Mouse (Mus musculus): ENCODE measurements around the gene AC124502.3. TPM values are rescaled to one million over a fixed set of nuclear protein-coding genes. Genes with fewer than 3 reads are reported as not detected.
A peak's percentile ranks its signal among the peaks of the same experiment; 100 is the strongest.
"Not testable (repeated sequence)": the region's sequence is repeated elsewhere in the genome, so short reads cannot be mapped to it uniquely, and the experiment has no call there.

Gene AC124502.3
- polyA plus RNA-seq, 1 experiment, result 5.4 TPM

DNA sequence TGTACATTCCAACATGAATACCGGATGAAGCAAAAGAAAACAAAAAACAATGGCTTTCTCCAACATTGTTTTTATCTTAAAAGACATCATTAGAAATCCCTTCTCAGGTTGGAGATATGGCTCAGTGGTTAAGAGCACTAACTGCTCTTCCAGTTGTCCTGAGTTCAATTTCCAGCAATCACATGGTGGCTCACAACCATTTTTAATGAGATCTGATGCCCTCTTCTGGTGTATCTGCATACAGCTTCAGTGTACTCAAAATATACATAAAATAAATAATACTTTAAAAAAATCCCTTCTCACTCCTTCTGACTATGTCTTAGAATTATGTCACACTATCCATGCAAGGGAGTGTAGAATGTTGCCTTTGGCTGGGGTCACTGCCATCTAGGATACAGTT is 40.6 kb downstream of the AC124502.3 start:
- no peak for DNase-seq (ENCODE audit: extremely low spot score in 1 of 2, low spot score in 1 of 2)

DNA sequence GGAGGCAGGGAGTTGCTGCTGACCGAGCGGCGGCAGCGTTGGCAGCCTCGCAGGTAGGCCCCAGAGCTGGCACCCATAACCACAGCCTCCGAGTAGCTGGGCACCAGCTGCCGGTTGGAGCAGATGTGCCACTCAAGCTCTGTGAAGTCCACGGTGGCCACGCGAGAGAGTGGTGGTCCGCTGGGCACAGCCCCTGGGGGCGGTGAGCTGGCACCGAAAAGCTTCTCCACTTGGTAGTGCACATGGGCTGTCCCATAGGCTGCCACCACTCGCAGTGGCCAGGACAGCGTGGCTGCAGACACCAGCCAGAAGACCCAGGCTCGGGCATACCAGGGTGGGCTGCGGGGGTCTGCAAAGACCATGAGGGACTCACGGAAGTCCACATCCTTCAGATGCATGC is 43.3 kb downstream of the AC124502.3 start:
- DNase-seq (ENCODE audit: extremely low spot score in 1 of 2, low spot score in 1 of 2), result no peak

DNA sequence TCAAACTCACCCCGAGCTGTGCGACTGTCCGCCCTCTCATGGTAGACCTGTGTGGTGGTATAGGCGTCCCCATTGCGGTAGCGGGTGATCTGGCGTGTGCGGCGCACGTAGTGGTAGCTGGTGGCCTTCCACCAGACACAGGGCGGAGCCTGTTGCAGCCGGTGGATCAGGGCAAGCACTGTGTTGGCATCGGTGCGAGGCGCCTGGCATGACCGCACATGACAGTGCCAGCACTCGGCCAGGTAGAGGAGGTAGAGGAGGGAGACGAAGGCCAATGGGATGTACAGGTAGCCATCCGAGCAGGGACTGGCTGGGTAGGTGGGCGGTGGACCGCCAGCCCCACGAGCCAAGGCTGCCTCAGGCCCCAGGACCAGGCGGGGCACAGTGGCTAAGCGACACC is 43.9 kb downstream of the AC124502.3 start:
- no peak for DNase-seq (ENCODE audit: extremely low spot score in 1 of 2, low spot score in 1 of 2)

DNA sequence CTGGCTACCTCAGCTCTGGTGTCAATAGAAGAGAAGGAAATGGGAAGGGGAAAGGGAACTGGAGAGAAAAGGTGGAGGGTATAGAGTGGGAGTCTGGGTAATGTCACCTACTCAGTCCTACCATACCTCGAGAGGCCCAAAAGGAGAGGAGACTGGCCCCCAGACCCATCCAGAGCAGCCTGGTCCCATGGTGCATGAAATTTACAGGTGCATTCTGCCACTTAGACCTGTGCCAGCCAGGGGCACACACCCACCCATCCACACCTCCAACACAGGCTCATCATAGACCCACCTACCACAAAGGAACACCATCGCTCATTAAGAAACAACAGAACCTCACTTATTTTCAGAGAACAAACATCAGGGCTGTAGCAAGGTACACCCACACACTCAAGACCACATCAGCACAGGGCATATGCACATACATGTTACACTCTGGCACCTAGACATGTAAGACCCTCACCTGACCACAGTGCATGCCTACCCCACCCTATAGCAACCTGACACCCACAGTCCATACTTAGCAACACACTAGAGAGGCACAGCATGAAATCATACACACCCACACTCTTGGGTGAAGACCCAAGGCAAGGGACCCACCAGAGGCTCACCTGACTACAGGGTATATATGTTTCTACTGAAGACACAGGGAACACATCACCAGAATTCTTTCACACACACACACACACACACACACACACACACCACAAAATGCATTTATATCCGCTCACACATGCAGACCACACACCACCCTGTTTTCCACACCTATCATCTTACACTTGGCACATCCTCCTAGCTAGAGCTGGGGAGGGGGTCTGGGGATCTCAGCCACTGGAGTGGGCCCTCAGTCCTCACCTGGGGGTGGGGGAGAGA is 45.5 kb downstream of the AC124502.3 start:
- no peak for DNase-seq (ENCODE audit: extremely low spot score in 1 of 2, low spot score in 1 of 2)

DNA sequence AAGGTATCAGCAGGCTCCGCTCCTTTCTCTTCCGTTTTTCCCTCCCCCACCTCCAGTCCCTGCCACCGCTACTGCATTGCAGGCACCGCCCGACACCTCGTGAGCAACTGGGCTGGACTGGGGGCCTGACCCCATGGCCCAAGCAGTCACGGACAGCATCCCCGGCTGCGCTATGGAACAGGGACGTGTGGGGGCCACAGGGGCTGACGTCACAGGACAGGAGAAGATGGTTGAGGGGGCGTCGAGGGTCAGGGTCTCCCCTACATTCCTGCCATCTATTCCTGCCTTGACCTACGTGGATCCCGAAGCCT is 46.1 kb downstream of the AC124502.3 start:
- no peak for DNase-seq (ENCODE audit: extremely low spot score in 1 of 2, low spot score in 1 of 2)

DNA sequence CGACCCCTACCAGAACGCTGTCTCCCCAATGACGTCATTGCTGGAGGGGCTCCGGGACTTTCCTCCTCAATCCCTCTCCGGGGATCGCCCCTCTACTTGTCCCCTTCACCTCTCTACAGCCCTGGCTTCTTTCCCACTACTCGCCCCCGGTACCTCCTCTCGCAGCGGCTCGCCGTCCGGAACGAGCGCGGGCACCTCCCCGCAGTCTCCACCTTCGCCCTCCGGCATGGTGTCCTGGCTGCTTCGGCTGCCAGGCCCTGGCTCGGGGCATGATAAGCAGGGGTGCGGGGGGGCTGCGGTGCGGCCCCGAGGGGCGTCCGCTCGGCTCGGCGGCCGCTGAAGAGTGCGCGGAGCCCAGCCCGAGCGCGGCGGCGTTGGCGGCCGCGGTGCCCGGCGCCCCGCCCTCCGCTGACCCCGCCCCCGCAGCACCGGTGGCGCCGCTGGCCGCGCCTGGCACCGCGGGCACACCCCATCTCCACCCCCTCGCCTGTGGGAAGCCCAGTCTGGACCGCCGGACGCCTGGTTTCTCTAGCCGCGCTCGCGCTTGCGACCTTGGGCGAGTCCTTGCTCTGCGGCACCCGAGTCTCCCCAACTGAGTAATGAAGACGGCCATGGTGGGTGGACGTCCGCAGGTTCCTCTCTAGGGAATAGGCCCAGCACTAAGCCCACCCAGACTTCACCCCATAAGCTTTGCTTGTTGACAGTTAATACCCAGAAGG is 46.6 kb downstream of the AC124502.3 start, which contains the start of gene Tmem151a:
TSS of gene Tmem151a (minus strand) at position 387 of the 719 bp plus-strand sequence.
- no peak for DNase-seq (ENCODE audit: extremely low spot score in 1 of 2, low spot score in 1 of 2)

DNA sequence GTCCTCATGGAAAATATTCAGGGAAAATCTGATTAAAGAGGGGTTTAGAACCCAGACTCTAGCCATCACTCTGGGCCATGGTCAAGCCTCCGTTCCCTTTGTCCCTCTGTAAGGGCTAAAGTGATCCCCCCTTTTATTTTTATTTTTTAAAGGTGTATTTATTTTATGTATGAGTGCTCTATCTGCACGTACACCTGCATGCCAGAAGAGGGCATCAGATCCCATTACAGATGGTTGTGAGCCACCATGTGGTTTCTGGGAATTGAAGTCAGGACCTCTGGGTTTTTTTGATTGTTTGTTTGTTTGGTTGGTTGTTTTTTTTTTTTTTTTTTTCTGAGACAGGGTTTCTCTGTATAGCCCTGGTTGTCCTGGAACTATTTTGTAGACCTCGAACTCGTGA is 47.8 kb downstream of the AC124502.3 start:
- DNase-seq (ENCODE audit: extremely low spot score in 1 of 2, low spot score in 1 of 2), result not testable (repeated sequence)

DNA sequence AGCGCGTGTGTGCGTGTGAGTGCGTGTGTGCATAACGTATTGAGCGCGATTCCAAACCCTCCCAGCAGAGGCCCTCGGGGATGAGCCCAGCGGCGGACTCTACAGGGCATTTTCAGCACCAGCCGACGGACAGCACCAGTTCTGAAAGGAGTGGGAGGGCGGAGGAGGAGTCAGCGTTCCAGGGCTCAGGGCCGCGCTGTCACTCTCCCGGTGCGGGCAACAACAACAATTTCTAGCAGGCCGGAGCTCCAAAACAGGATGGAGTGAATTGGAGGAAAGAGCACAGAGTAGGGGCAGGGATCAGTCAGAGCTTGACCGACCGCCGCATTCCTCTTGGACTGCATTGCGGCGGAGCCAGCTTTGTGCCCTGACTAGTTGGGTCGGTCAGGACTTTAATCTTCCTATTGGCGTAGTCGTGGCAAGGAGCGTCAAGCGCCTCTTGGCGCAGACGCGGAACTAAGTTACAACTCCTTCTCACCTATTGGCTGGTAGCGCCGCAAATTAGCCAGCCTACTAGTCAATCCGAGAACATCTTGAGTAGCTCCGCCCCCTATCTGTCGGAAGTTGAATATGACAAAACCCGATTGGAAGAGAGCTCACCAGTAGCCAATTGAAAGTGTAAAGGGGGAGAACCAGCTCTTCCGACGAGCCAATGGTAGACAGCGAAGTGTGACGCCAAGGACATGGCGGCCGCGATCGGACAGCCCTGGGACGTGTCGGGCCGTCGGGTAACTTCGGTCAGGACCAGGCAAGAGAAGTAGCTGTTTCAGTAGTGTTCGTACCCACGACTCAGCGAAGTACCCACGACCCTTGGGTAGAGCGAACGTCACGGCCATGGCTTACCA is 49.4 kb downstream of the AC124502.3 start, which contains the start of gene Yif1a:
TSS of gene Yif1a (plus strand) at position 655 of the 845 bp plus-strand sequence.
- DNase-seq (ENCODE audit: extremely low spot score in 1 of 2, low spot score in 1 of 2), result peak; percentile 98 to 99

DNA sequence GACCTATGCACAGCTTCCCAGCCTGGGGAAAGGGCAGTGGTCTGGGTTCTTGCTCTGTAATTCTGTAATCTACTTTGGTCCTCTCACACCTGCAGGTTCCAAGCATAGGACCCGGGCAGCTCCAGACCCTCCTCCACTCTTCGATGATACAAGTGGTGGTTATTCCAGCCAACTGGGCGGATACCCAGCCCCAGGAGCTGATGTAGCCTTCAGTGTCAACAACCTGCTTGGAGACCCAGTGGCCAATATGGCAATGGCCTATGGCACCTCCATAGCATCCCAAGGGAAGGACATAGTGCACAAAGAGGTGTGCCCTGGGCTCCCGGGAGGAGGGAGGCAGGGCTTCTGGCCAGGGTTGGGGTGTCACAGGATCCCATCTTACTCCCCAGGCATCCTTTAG is 50.6 kb downstream of the AC124502.3 start:
- DNase-seq (ENCODE audit: extremely low spot score in 1 of 2, low spot score in 1 of 2), result no peak

DNA sequence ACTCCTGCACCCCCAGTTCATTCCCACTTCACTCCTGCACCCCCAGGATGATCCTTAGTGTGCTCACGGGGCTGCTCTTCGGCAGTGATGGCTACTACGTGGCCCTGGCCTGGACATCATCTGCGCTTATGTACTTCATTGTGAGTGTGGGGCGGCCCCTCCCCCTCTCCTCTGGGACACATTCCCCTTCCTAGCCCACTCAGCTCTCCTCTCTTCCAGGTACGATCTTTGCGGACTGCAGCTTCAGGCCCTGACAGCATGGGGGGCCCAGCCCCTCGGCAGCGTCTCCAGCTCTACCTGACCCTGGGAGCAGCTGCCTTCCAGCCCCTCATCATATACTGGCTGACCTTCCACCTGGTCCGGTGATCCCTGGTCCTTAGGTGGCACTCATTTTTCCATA is 53.4 kb downstream of the AC124502.3 start:
- no peak for DNase-seq (ENCODE audit: extremely low spot score in 1 of 2, low spot score in 1 of 2)

DNA sequence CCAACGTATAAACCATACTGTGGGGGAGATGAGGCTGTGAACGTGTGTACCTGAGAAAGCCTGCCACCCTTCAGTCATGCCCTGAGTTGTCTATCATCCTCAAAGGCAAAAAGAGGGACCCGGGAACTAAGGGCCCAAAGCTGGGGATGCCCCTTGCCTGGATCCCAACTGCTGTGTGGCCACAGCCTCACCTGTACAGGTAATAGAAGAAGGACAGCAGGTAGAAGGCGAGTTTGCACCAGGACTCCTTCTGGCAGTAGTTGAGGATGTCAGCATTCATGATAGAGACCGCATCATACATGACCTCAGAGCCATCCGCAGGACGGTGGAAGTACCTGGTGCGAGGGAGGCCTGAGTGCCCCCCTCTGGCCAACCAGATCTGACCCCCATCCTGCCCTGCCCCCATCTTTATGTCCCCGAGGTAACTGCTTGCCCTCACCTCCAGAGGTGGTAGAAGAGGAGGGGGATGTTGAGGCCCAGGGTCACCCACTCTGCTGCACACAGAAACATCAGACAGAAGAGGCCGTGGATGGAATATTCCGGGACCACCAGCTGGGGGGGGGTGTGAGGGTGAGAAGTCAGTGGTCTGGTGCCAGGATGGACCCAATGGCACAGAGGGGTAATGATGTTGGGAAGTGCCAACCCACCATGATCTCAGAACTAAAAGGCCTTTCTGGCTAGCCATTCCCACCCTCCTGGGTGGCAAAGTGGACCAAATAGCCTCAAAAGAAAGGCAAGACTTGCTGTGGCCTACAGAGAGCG is 55.0 kb downstream of the AC124502.3 start:
- no peak for DNase-seq (ENCODE audit: extremely low spot score in 1 of 2, low spot score in 1 of 2)

DNA sequence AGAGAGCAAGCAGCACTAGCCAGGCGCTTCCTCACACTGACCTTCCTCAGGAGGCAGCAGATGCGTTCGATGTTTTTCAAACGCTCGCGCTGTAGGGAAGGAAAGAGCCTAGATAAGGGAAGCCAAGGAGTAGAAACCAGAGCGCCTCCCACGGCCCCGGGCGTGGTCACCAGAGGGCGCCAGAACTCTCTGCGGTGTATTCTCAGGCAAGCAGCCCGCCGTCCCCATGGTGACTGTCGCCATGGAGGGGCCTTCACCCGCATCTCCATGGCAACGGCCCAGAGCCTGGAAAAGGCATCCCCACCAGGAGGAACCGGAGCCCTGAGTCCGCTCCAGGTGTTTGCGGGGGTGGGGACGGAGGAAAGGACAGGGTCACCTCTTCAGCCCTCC is 55.5 kb downstream of the AC124502.3 start:
- DNase-seq (ENCODE audit: extremely low spot score in 1 of 2, low spot score in 1 of 2), result peak; percentile 97 to 99

DNA sequence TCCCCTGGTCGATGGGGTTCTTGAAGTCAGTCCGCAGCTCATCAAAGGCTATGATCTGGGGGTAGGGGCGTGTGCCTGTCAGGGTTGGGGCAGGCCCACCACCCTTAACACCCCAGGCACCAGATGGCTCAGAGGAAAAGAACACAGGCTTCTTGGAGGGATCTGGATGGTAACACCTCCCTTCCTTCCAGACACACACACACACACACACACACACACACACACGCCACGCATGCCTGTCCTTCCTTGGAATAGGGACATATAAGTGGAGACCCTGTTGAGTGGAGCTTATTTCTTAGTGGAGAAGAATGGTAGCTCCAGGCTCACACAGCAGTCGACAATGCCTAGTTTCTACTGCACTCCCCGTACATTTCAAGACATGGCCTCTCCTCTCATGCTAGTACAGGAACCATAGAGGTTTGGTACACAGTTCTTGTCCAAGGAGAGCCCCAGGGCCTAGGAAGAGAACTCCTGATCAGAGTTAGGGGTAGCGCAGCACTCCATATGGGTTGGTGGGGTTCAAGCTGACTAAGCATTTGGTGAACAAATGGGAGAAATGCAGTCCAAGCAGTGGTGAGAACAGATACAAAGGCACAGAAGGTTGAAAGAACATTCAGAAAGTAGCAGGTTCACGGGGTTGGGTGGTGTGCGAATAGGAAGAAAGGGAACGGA is 56.2 kb downstream of the AC124502.3 start:
- no peak for DNase-seq (ENCODE audit: extremely low spot score in 1 of 2, low spot score in 1 of 2)

DNA sequence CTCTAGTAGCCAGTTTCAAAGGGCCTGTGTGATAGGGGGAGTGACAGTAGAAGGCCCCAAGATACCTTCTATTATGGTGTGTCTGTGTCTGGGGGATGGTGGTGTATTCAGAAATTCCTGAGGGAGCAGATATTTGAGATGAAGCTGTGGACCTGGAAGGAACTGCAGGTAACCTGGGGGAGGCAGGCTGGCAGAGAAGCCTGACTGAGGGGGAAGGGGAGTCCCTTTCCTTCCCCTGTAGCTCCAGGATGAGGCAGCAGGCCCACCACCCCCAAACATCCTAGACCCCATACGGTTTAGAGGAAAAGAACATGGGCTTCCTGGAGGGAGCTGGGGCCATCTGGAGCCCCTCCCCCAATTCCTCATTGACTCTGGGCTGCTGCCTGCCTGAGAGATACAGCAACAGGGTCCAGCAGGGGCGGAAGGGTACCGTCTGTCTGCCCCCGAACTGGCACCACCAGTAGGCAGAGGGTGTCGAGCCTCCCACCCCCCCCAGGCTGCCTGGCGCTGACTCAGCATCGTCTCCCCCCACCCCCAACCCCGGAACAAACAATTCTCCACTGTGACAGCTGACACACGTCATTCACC is 57.3 kb downstream of the AC124502.3 start:
- no peak for DNase-seq (ENCODE audit: extremely low spot score in 1 of 2, low spot score in 1 of 2)

DNA sequence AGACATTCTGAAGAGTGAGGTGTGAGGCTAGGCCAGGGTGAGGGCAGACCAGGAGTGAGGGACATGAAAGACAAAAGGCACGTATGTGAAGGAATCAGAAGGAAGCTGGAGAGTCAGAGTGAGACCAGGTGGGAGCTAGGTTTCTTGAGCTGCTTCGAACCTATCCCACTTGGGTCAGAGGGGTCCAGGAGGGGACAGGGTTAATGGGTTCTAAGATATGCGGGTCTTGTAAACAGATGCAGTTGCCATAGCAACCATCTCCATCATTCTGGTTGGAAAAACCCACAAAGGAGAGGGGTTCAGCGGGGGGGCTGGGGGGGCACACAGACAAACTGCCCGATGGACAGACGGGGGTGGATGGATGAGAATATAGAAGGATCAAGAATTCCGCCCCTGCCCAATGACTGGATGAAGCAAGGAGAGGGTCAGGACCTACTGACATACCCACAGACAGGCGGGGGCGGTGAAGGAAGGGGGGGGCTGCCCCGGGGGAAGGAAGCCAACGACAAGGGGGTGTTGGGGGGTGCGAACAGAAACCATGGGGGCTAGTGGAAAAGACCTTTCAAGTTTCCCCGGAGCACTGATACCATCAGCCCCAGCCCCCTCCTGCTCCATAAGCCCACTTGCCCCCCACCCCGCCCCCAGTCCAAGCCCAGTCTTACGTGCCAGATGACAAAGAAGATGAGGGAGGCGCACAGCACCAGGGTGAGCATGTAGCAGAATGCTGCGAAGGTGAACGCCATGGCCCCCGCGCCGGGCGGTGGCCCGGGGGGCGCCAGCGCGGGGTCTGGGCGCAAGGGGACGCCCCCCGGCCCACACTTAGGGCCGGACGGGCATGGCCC is 59.1 kb downstream of the AC124502.3 start:
- DNase-seq (ENCODE audit: extremely low spot score in 1 of 2, low spot score in 1 of 2), result no peak

DNA sequence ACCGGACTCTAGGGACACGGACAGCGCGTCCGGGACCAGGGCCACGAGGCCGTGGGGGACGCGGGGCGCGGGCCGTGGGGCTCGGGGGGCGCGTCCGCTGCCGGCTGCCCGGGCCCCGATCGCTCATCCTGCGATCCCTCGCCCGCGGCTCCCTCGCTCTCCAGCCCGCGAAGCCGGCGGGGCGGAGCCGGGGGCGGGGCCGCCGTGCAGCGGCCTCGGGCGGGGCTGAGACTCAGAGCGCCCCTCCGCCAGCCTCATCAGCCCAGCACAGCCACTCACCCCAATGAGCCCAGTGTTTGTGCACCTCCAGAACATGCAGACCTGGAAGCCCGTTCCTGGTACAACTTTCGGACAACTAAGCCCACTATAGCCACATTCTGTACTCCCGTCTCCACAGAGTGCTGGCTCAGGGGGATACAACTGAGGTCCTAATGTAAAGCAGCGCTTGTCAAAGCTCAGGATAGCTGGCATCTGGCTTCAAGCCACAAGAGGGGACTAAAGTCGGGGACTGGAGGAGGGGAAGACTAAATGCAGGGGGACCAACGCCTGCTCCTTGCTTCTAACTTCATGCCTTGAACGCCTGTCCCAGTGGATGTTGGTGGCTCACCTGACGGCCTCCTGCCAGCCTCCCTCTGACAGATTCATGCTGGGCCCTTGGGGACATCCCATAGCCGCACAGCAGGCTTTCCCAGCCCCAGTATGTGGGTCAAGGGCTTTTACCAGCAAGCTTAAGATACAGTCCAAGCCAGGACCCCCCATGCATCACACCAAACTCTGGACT is 59.9 kb downstream of the AC124502.3 start, which contains the start of gene Cnih2:
TSS of gene Cnih2 (minus strand) at position 159 of the 781 bp plus-strand sequence.
- peak in 1 of 2 experiments; percentile 75 for DNase-seq (ENCODE audit: extremely low spot score in 1 of 2, low spot score in 1 of 2)

Measured in frontal cortex, adult 2 months (tissue).